Mouse (Mus musculus) embryo, embryonic 9.5 days (tissue): ENCODE measurements around the gene Strip1.

Source experiments
- DNase-seq: peaks from one replicate; pipeline ENCODE4 v3.0.0-alpha.2; 2017; ENCODE audit errors: extremely low spot score

Strip1 gene

DNA sequence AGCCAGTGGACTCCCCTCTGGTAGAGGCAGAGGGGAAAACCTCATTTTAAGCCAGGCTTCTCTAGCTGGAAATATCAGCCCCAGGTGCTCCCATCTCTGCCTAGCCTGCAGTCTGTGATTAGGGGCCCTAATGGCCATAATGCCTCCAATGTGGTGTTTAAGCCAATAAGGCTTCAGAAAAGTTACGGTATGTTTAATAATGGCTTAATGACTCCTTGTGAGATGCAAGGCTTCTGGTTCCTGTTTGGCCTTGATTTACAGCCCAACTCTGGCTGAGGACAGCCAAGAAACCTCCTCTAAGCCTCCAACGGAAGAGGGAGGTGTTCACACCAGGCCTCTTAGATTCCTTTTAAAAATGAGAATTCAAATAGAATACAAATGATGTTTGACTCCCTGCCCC, 37.9 kb downstream of the Strip1 start:
- no peak for DNase-seq

DNA sequence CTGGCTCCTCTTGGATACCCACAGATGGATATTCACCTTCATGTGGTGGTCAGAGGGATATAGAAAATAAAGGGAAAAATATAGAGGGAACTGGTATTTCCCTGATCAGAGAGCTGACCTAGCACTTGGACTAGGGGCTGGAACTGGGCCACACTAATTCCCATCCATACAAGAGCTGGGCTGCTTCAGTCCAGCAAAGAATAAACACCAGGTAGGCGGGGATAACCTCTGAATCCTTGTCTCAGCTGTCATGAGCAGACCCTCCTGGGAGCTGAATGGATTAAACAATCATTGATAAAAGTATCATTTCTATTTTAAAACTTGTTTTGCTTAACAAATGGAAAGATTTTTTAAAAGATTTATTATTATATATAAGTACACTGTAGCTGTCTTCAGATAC, 39.9 kb downstream of the Strip1 start:
- DNase-seq, result no peak

DNA sequence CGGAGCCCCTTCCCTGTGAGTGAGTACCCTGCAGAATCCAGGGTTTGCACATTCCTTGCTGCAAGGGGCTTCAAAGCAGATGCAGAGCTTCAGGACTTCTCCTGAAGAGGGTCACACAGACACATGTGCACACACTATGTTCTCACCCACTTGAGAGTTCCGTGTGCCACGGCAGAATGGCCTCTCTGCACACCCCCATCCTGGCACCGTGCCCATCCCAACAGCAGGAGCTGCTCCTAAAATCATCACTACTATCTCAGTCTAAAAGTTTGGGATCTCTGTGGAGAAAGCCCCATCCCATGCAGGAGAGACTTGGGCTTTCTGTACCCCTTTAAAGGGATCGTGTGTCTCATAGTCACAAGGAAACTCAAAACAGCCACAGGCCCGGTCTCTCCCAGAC, 45.0 kb downstream of the Strip1 start:
- no peak for DNase-seq

DNA sequence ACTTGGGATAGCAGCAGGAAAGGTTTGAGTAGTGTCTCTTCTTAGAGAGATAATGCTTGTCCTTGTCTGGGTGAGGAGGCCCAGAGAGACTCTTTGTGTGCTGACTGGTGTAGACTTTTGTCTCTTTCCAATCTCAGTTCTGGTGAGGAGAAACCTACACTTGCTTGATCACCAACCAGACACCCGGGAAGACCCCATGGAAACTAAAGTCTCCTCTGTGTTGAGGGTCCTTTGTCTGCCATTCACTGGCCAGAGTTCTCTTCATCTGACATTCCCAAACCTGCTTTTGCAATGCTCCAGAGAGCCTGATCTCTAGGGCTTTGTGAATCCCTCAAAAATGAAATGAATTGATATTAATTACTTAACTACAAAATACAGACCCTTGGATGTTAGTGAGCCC, 47.6 kb downstream of the Strip1 start:
- DNase-seq, result peak; percentile 27

DNA sequence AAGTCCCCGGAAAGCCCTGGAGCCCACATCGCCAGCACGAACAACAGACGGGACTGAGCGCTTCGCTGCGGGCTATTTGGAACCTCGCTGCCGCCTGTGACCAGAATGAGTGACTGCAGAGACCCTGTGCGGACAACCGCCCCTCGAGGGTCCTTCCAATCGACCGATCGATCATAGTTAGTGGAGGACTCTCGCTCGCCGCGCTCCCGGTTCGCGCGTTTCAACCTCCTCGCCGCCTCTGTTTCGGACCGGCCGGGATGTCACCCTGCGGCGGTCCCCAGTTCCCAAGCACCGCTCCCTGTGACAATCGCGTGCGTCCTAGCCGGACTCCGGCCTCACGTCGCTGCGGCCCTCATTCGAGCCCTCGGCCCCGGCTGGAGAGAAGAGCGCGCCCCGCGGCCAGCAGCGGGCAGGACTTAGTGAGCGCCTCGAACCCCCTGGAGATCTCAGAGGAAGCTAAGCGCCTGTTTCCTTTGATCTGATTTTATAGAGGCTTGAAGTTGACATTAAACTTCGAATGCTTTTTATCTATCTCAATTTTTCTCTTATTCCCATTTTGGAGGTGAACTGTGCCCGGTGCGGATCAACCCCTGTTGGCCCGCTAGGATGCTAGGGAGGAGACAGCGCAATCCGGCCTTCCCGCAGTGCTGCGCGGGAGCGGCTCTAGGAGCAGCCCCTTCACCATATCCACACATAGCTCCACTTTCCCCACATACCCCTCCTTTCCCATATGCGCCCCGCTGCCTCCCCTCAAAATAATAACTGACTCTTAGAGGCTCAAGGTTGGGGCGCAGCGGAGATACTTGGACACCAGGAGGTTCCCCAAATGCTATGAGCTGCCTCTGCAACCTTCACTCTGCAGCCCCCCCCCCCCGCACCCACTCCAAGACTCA, 48.4 kb downstream of the Strip1 start:
- DNase-seq, result peak; percentile 68

DNA sequence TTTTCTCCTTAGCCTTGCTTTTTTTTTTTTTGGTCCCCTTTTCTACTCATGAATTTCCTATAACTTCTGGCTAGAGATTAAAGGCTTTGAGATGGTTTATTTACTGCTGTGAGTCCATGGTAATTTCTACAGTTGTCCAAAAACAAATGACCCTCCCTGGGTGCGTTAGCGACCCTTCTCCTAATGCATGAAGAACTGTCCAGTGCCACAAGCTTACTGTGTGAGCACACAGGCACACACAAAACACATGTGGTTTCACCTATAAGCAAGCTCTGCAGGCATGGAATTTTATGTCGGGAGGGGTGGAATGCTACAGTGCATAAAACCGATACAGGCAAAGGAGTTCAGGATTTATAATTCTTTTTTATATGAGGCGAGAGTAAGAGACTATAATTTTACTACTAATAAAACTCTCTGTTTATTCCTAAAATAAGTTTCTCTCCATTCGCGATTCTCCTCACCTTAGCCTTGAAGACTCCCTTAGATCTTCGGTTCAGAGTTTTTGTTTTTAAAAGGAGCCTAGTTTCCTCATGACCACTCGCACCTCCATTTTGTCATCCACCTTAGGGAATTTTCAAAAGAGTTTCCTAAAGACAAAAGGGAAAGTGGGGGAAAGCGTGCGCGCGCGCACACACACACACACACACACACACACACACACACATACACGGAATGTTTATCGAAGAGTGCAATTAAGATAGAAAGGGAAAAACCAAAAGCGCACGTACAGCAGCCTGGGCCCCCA, 49.2 kb downstream of the Strip1 start:
- peak; percentile 22 for DNase-seq

DNA sequence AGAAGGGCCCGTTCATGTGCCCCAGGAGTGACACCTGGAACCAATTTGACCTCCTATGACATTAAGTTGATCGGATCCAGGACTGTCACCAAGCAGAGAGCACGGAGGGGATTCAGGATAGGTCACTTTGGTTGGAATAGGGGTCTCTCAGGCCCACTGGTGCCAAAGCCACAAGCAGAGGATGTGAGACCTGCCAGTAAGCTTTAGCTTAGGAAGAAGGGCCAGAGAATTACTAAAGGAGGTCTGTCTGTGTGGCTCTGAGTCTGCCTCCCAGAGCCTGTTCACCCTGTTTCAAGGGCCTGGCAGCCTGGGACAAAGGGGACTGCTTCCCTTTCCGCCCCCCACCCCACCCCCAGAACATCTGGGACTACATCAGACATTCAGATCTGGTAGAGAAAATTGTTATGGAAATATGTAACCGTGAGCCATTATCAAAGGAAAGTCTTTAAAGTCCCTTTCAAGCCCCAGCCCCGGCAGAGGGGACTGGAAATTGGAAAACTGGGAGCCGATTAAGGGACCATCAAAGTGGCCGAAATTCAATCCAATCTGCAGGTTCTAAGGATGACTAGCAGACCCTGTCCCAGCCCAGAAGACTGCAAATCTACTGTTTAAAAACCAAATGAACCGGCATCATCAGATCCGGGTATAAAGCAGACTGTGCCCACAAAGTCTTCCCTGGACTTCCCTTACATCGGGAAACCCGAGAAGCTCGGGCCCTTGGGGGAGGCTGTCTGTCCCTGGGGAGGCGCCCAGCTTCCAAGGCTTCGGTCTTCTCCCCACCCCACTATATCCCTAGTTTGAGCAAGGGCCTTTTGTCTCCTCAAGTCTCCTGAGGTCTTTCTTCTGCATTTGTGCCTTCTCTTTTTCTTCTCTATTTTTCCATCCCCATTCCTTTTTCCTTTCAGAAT, 50.1 kb downstream of the Strip1 start:
- DNase-seq, result peak; percentile 32

DNA sequence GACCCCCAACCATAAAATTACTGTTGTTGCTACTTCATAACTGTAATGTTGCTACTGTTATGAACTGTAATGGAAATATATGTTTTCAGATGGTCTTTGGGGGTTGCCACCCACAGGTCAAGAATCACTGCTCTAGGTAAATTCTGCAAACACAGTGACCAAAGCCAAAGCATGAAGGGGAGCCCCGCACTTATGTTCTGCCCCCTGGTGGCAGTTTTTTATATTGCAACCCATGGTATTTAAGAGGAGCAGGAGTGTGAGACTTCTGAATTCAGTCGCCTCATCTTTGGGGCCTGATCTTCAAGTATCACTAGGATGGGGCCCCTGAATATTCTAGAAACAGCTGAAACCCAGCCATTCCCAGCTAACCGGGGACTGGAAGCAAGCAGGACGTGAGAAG, 52.0 kb downstream of the Strip1 start:
- peak; percentile 74 for DNase-seq

DNA sequence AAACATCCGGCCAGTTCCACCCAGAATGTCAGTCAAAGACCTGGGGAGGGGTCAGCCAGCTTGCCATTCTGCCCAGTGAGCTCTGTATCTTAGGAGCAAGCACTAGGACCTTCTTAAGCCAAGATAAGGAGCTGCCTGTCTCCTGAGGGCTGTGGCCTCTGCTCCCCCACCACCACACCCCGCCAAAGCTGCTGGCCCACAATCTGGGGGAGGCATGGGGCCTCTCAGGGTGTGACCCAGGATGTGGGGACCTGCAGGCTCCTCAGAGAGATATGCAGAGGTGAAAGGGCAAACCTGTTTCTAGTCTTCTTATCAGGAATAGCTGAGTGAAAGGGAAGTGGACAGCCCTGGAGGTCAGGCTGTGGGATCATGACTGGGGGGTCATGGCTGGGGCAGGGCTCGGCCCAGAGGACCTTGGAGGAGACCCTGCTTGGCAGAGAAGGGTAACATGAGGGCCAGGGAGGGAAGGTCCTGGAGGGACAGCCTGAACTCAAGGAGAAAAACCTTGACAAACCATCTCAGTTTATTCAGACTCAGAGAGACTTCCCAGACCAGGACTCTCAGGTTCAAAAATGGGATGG, 53.6 kb downstream of the Strip1 start:
- peak; percentile 51 for DNase-seq

DNA sequence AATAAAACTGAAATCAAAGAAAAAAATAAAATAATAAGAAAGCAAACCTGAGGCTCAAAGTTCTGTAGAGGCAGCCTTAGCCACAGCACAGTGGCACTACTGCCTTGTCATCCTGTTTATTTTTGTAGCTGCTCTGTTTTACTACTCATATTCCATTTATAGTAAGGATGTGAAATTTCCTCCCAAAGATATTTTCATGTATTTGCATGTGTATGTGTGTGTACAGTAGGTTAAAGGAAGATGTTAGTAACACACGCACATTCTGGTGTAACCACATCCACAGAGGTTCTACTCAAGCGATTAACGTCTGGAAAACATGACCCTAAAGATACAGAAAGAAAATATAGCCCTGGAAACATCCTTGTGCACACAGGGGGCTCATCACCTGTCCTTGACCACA, 54.7 kb downstream of the Strip1 start:
- DNase-seq, result no peak

DNA sequence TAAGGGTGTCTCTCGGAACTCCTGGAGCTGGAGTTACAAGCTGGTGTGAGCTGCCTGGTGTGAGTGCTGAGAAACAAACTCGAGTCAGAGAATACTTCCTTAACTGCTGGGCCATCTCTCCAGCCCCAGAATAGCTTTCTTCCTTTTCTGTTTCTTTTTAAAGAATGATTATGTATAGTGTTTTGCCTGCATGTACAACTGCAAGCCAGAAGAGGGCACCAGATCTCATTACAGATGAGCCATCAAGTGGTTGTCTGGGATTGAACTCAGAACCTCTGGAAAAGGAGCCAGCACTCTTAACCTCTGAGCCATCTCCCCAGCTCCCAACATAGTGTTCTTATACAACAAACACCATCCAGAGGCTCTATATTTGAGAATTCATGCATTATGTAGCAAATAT, 60.3 kb downstream of the Strip1 start:
- no peak for DNase-seq

DNA sequence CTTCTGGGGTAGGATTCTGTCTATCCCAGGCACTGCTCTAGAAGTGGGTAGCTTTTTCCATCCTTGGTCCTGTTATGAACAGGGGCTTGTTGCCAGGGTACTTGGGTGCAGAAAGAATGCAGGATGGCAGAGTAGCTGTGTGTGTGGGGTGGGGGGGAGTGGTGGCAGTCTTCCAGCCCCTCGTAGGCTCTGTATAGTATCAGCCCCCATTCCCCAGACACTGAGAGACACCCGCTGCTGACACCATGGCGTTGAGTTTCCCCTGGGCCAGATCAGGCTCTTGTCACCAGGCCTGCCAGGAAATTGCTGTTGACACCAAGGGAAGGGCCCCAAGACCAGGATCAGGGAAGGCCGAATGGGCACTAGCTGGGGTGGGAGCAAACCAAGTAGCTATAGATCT, 62.8 kb downstream of the Strip1 start:
- no peak for DNase-seq

DNA sequence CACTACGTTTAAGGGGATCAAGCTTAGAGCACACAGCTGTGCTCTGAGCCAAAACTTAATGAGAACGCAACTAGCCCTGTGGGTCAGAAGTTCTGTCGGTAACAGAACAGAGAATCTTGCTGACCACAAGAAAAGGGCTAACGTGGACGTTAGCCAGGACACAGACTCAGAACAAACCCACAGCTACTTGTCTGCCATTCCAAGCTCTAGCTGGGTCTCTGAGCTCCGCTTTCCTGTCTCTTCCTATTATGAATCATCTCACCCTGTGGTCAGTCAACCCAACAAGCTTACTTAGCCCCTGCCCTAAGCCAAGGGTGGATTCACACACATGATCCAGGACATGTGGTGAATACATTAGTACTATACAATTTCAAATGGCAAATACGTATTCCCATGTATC, 63.7 kb downstream of the Strip1 start:
- no peak for DNase-seq

DNA sequence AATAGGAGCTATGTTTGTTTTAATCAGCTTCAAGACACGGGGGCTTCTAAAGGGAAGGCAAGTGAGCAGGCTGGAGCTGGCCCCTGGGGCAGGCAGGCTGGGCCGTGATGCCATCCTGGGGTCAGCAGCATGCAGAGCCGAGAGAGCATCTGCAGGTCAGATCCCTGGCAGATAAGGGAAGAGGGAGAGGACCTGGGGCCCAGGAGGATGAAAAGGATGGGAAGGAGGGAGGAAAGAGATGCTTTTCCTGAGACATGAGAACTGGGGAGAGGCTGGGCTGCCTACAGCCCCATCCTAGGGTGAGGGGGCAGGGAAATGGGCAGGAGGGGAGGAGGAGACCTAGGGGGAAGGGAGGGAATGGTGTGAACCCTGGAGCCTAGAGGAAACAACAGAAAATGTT, 66.2 kb downstream of the Strip1 start:
- peak; percentile 24 for DNase-seq

DNA sequence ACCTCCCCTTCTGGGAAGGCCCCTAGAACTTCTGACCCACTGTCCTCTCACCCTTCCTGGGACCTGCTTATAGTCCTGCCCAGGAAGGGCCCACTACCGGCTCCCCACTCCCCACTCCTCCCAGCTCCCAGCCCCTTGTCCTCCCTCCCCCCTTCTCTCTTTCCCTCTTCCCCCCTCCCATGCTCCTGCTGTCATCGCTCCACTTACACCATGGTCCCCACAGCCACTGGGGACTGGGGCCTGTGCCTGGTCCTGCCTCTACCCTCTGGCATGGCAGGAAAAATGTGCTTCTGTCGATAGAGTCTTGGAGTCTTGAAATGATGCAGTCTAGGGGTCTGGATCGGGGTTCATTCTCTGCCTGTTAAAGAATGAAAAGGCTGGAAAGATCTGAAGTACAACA, 67.6 kb downstream of the Strip1 start:
- DNase-seq, result no peak

DNA sequence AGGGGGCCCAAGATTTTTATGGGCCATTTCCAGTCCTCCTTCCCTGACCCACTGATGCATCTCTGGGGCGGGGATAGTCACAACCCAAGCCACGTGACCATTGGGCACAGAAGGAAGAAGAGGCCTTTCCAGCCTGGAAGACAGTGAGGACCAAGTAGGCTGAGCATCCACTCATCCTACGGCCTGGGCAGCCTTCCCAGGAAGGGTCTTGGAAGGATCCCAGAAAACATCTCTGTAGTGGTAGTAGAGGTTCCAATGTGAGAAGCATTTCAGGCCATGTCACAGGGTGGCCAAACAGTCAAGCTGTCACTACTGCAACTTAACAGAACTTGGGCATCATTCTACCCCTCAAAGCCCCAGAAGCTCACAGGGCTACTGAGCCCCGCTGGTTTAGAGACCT, 68.9 kb downstream of the Strip1 start:
- DNase-seq, result no peak
